Comparison of ENCODE assay signal across 23 mouse cellular contexts in the genomic region with DNA sequence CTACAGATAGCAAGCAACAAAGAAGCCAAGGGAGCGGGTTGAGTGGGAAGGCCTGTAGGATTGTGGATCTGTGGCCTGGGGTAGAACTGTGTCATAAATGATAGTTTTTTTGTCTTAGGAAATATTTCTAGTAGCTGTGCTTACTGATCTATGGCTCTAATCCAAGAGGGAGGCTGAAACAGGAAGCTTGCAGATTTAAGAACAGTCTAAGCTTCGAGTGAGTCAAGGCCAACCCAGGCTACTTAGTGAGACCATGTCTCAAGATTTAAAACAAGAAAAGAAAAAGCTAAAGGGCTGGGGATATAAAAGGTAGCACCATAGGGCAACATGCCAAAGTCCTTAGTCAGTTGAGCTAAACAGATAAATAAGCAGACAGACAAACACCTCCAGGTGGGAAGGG. TPM values are rescaled to one million over a fixed set of nuclear protein-coding genes. Genes with fewer than 3 reads are reported as not detected.
"Had no signal": no experiment of that assay in that cellular context is flagged by ENCODE, and none has a peak within 500 bp of the region (broad histone marks: within the 10 kb centered on the region; RNA-seq: fewer than 3 reads in every experiment).

No protein-coding gene starts in this region.

- H3K27me3 ChIP-seq: lung, embryonic 15.5 days; midbrain, embryonic 12.5 days; neural tube, embryonic 12.5 days; stomach, embryonic 15.5 days had no signal

- H3K4me1 ChIP-seq: lung, embryonic 15.5 days; midbrain, embryonic 10.5 days; midbrain, embryonic 12.5 days; neural tube, embryonic 12.5 days; stomach, embryonic 15.5 days had no signal

- ATAC-seq: liver, postnatal 0 days; lung, postnatal 0 days; midbrain, embryonic 16.5 days had no signal

- DNase-seq: liver, postnatal 0 days; lung, adult 2 months; lung, postnatal 14 days; lung, postnatal 36 days; midbrain, embryonic 14.5 days; right cerebral cortex, postnatal 14 days; thymus, adult 2 months; thymus, postnatal 25 days; thymus, postnatal 4 days had no signal

- H3K36me3 ChIP-seq: lung, embryonic 15.5 days; midbrain, embryonic 10.5 days; midbrain, embryonic 12.5 days; neural tube, embryonic 12.5 days; stomach, embryonic 15.5 days had no signal

- H3K9me3 ChIP-seq: lung, embryonic 15.5 days; midbrain, embryonic 10.5 days; midbrain, embryonic 12.5 days; neural tube, embryonic 12.5 days; stomach, embryonic 15.5 days had no signal

- H3K4me3 ChIP-seq: lung, embryonic 15.5 days; midbrain, embryonic 10.5 days; midbrain, embryonic 12.5 days; neural tube, embryonic 12.5 days; stomach, embryonic 15.5 days had no signal

- H3K27ac ChIP-seq: lung, embryonic 15.5 days; midbrain, embryonic 10.5 days; midbrain, embryonic 12.5 days; neural tube, embryonic 12.5 days; stomach, embryonic 15.5 days; stomach, postnatal 0 days had no signal

- H3K9ac ChIP-seq: liver, postnatal 0 days; lung, embryonic 15.5 days; midbrain, embryonic 12.5 days; neural tube, embryonic 12.5 days; stomach, embryonic 15.5 days had no signal

- H3K4me2 ChIP-seq: lung, embryonic 15.5 days; midbrain, embryonic 12.5 days; neural tube, embryonic 12.5 days; stomach, embryonic 15.5 days had no signal

RNA-seq across cellular contexts. Expression of a gene that starts 1.9 kb away (rescaled TPM):
- total RNA-seq: megakaryocyte, adult 5-6 weeks; megakaryocyte-erythroid progenitor cell, adult 5-6 weeks; monocyte, adult 5-6 weeks had no signal
- polyA plus RNA-seq: liver, postnatal 0 days; lung, adult 2 months; lung, embryonic 15.5 days; lung, postnatal 0 days; midbrain, embryonic 10.5 days; midbrain, embryonic 12.5 days; midbrain, embryonic 14.5 days; midbrain, embryonic 16.5 days; neural tube, embryonic 12.5 days; neural tube, embryonic 14.5 days; spleen, adult 2 months; stomach, postnatal 0 days; urinary bladder, adult 2 months had no signal
